13 mouse cellular contexts compared by ENCODE assay signal in genomic region chr2:180262441-180262840, GRCm38 (mm10). TPM values are rescaled to one million over a fixed set of nuclear protein-coding genes. Genes with fewer than 3 reads are reported as not detected.
A peak's percentile ranks its signal among the peaks of the same experiment; 100 is the strongest.
DNase-seq lines count a peak whose midpoint lies in the region; ATAC-seq and TF ChIP-seq lines count a peak whose summit lies in the region.
"Had no signal": no experiment of that assay in that cellular context is flagged by ENCODE, and none has a peak within 500 bp of the region (broad histone marks: within the 10 kb centered on the region; RNA-seq: fewer than 3 reads in every experiment).

No protein-coding gene starts in this region.

- H3K27ac ChIP-seq in heart, adult 2 months: peak overlapping the region; percentile 93
- no peak overlapping the region for H3K27ac ChIP-seq in heart, embryonic 11.5 days (ENCODE audit: low read depth, low read length)
- no peak overlapping the region; the same call in 1 of the 2 replicates for H3K27ac ChIP-seq in stomach, embryonic 16.5 days (ENCODE audit: low read length)
- no peak overlapping the region; the same call in 1 of the 2 replicates for H3K27ac ChIP-seq in stomach, postnatal 0 days (replicated peaks)
- H3K27ac ChIP-seq in kidney, embryonic 16.5 days (ENCODE audit: low read length): peak overlapping the region; percentile 22; the same call in 1 of the 2 replicates
- H3K27ac ChIP-seq: hindbrain, embryonic 12.5 days had no signal

- TF ChIP-seq POLR2A in heart, adult 2 months (IDR thresholded peaks at IDR 0.05; ENCODE audit: insufficient read depth, low read depth, low read length): peak; percentile 92

- DNase-seq in heart, adult 2 months: peak; percentile 52 to 67
- DNase-seq in stomach, postnatal 0 days (ENCODE audit: low spot score): no peak
- no peak for DNase-seq in frontal cortex, postnatal 14 days (ENCODE audit: low spot score in 2 of 2)
- no peak for DNase-seq in layer of hippocampus, postnatal 14 days (ENCODE audit: low spot score in 2 of 2)
- DNase-seq: cerebellum, adult 9-11 months; layer of hippocampus, adult 9-11 months; thymus, postnatal 25 days had no signal

- H3K9ac ChIP-seq in heart, adult 2 months (ENCODE audit: low read depth, low read length): peak overlapping the region; percentile 36
- no peak overlapping the region for H3K9ac ChIP-seq in heart, embryonic 11.5 days (ENCODE audit: low read depth, low read length)
- no peak overlapping the region for H3K9ac ChIP-seq in stomach, embryonic 16.5 days (ENCODE audit: low read length)
- no peak overlapping the region for H3K9ac ChIP-seq in stomach, postnatal 0 days (ENCODE audit: low read length)
- no peak overlapping the region for H3K9ac ChIP-seq in kidney, embryonic 16.5 days (replicated peaks; ENCODE audit: low read length)
- H3K9ac ChIP-seq: hindbrain, embryonic 12.5 days had no signal

- 31% methylated on average over 3 of the region's 3 CpGs for WGBS in heart, adult 2 months
- 62% methylated on average over 3 of the region's 3 CpGs for WGBS in heart, embryonic 11.5 days (ENCODE audit: insufficient replicate concordance)
- WGBS in stomach, embryonic 16.5 days: 73% methylated on average over 3 of the region's 3 CpGs
- 56% methylated on average over 3 of the region's 3 CpGs for WGBS in stomach, postnatal 0 days
- 74% methylated on average over 3 of the region's 3 CpGs for WGBS in kidney, embryonic 16.5 days

- H3K4me2 ChIP-seq in heart, embryonic 11.5 days: no peak overlapping the region
- no peak overlapping the region for H3K4me2 ChIP-seq in stomach, embryonic 16.5 days (ENCODE audit: low read depth, low read length)
- no peak overlapping the region for H3K4me2 ChIP-seq in stomach, postnatal 0 days (replicated peaks; ENCODE audit: low read depth)
- H3K4me2 ChIP-seq in kidney, embryonic 16.5 days (replicated peaks; ENCODE audit: low read depth, low read length): no peak overlapping the region
- H3K4me2 ChIP-seq: hindbrain, embryonic 12.5 days had no signal

- ATAC-seq in heart, embryonic 11.5 days (replicated peaks; ENCODE audit: insufficient number of reproducible peaks, low FRiP score, low TSS enrichment): no peak
- ATAC-seq in stomach, embryonic 16.5 days (ENCODE audit: insufficient read depth, low FRiP score): peak; percentile 25; the same call in 1 of the 2 replicates
- no peak for ATAC-seq in stomach, postnatal 0 days (ENCODE audit: low FRiP score, low TSS enrichment)
- ATAC-seq in kidney, embryonic 16.5 days (ENCODE audit: low FRiP score, low TSS enrichment): 0 out of 2 replicates have a peak, but pooled peaks have one; percentile 16

- no peak for TF ChIP-seq CTCF in heart, adult 2 months (IDR thresholded peaks at IDR 0.05)
- no peak for TF ChIP-seq CTCF in stomach, postnatal 0 days (IDR thresholded peaks at IDR 0.05; ENCODE audit: low read depth)

- peak overlapping the region; percentile 38 for H3K4me3 ChIP-seq in heart, adult 2 months
- H3K4me3 ChIP-seq in heart, embryonic 11.5 days (ENCODE audit: low read depth, low read length): no peak overlapping the region
- H3K4me3 ChIP-seq in stomach, embryonic 16.5 days (replicated peaks; ENCODE audit: low read length): no peak overlapping the region
- no peak overlapping the region for H3K4me3 ChIP-seq in stomach, postnatal 0 days (ENCODE audit: low read depth, low read length)
- H3K4me3 ChIP-seq in kidney, embryonic 16.5 days (ENCODE audit: low read length): no peak overlapping the region
- H3K4me3 ChIP-seq: hindbrain, embryonic 12.5 days; megakaryocyte, embryonic 14.5 days had no signal

- no peaks in the 10 kb centered on the region; the same call in 1 of the 2 replicates for H3K79me2 ChIP-seq in heart, adult 2 months (replicated peaks; ENCODE audit: control insufficient read depth, insufficient read depth, low read length)

- intact Hi-C loops in heart, adult 2 months (cut with DNase I): no loop called here

- H3K9me3 ChIP-seq in heart, embryonic 11.5 days (replicated peaks; ENCODE audit: control insufficient read depth, low read length): no peaks in the 10 kb centered on the region
- no peaks in the 10 kb centered on the region for H3K9me3 ChIP-seq in stomach, embryonic 16.5 days (replicated peaks; ENCODE audit: control insufficient read depth, low read length)
- no peaks in the 10 kb centered on the region for H3K9me3 ChIP-seq in stomach, postnatal 0 days (ENCODE audit: control insufficient read depth, low read length)
- no peaks in the 10 kb centered on the region for H3K9me3 ChIP-seq in kidney, embryonic 16.5 days (ENCODE audit: low read length)
- H3K9me3 ChIP-seq: hindbrain, embryonic 12.5 days; megakaryocyte, embryonic 14.5 days had no signal

- peak; percentile 94; the same call in 1 of the 2 replicates for TF ChIP-seq EP300 in heart, adult 2 months (IDR thresholded peaks at IDR 0.05; ENCODE audit: insufficient read depth, low read depth, low read length)
- TF ChIP-seq EP300 in stomach, postnatal 0 days (optimal IDR thresholded peaks at IDR 0.05): no peak

- peaks cover 2% of the 10 kb centered on the region; the same call in 1 of the 2 replicates for H3K36me3 ChIP-seq in heart, adult 2 months (ENCODE audit: control insufficient read depth, insufficient read depth, low read length)
- peaks cover 12% of the 10 kb centered on the region for H3K36me3 ChIP-seq in heart, embryonic 11.5 days (ENCODE audit: control insufficient read depth, insufficient read depth, low read length)
- peaks cover 10% of the 10 kb centered on the region; the same call in 1 of the 2 replicates for H3K36me3 ChIP-seq in stomach, embryonic 16.5 days (ENCODE audit: control insufficient read depth, insufficient read depth, low read length)
- H3K36me3 ChIP-seq in stomach, postnatal 0 days (ENCODE audit: control insufficient read depth, insufficient read depth, low read length): peaks cover 14% of the 10 kb centered on the region
- H3K36me3 ChIP-seq in kidney, embryonic 16.5 days (ENCODE audit: insufficient read depth, low read length): peaks cover 37% of the 10 kb centered on the region

- no peaks in the 10 kb centered on the region for H3K27me3 ChIP-seq in heart, adult 2 months (ENCODE audit: control insufficient read depth, insufficient read depth, low read length)
- H3K27me3 ChIP-seq in heart, embryonic 11.5 days (ENCODE audit: control insufficient read depth, insufficient read depth, low read length): no peaks in the 10 kb centered on the region
- no peaks in the 10 kb centered on the region for H3K27me3 ChIP-seq in stomach, embryonic 16.5 days (ENCODE audit: control insufficient read depth, insufficient read depth, low read length)
- H3K27me3 ChIP-seq in stomach, postnatal 0 days (ENCODE audit: control insufficient read depth, insufficient read depth, low read length): no peaks in the 10 kb centered on the region
- no peaks in the 10 kb centered on the region for H3K27me3 ChIP-seq in kidney, embryonic 16.5 days (ENCODE audit: insufficient read depth, low read length)
- H3K27me3 ChIP-seq: CH12.LX; hindbrain, embryonic 12.5 days; megakaryocyte, embryonic 14.5 days had no signal

- peaks cover 12% of the 10 kb centered on the region for H3K4me1 ChIP-seq in heart, adult 2 months (ENCODE audit: control insufficient read depth, insufficient read depth, low read length)
- H3K4me1 ChIP-seq in heart, embryonic 11.5 days (ENCODE audit: control insufficient read depth, insufficient read depth, low read length): peaks cover 7% of the 10 kb centered on the region
- H3K4me1 ChIP-seq in stomach, embryonic 16.5 days (ENCODE audit: control insufficient read depth, insufficient read depth, low read length): peaks cover 10% of the 10 kb centered on the region
- peaks cover 3% of the 10 kb centered on the region; the same call in 1 of the 2 replicates for H3K4me1 ChIP-seq in stomach, postnatal 0 days (replicated peaks; ENCODE audit: control insufficient read depth, insufficient read depth)
- H3K4me1 ChIP-seq in kidney, embryonic 16.5 days (ENCODE audit: insufficient read depth, low read length): peaks cover 8% of the 10 kb centered on the region

RNA-seq across cellular contexts. Expression of gene Rps21, which starts 5.3 kb away (rescaled TPM):
- total RNA-seq in heart, adult 2 months (2021): 100 to 1,000 TPM; 506 to 570 TPM
- 991 and 1,183 TPM in 2 replicates for polyA plus RNA-seq in heart, adult 2 months (2012; rRNA removed)
- polyA plus RNA-seq in heart, embryonic 11.5 days (2014; fragmentation: Nextera tagmentation; extraction: Ambion mirVana): 347 and 390 TPM in 2 replicates
- polyA plus RNA-seq in stomach, embryonic 16.5 days (2015; fragmentation: Nextera tagmentation; extraction: Ambion mirVana): 408 and 537 TPM in 2 replicates
- polyA plus RNA-seq in stomach, postnatal 0 days (2015; fragmentation: Nextera tagmentation; extraction: Ambion mirVana): 604 and 680 TPM in 2 replicates
- polyA plus RNA-seq in kidney, embryonic 16.5 days (2015; fragmentation: Nextera tagmentation; extraction: Ambion mirVana): 435 and 485 TPM in 2 replicates
- total RNA-seq in layer of hippocampus, postnatal 14 days (2021): 100 to 1,000 TPM; 571 to 582 TPM

RNA-seq across cellular contexts. Expression of gene Cables2, which starts 10.9 kb away (rescaled TPM):
- total RNA-seq in heart, adult 2 months (2021): 10 to 100 TPM; 11.2 to 14.3 TPM
- polyA plus RNA-seq in heart, adult 2 months (2012; rRNA removed): 17.6 and 26.7 TPM in 2 replicates
- 11.8 TPM in 2 replicates for polyA plus RNA-seq in heart, embryonic 11.5 days (2014; fragmentation: Nextera tagmentation; extraction: Ambion mirVana)
- polyA plus RNA-seq in stomach, embryonic 16.5 days (2015; fragmentation: Nextera tagmentation; extraction: Ambion mirVana): 4.3 and 4.6 TPM in 2 replicates
- polyA plus RNA-seq in stomach, postnatal 0 days (2015; fragmentation: Nextera tagmentation; extraction: Ambion mirVana): 7.5 and 8.5 TPM in 2 replicates
- 6.7 and 11.2 TPM in 2 replicates for polyA plus RNA-seq in kidney, embryonic 16.5 days (2015; fragmentation: Nextera tagmentation; extraction: Ambion mirVana)
- total RNA-seq in layer of hippocampus, postnatal 14 days (2021): 10 to 100 TPM; 40.2 to 43.6 TPM

RNA-seq across cellular contexts. Expression of gene Rbbp8nl, which starts 27.2 kb away (rescaled TPM):
- not detected for total RNA-seq in heart, adult 2 months (2021)
- not detected in 2 replicates for polyA plus RNA-seq in heart, adult 2 months (2012; rRNA removed)
- polyA plus RNA-seq in heart, embryonic 11.5 days (2014; fragmentation: Nextera tagmentation; extraction: Ambion mirVana): 0.10 TPM in 1 of 2 replicates, not detected in the other
- 3.7 and 5.9 TPM in 2 replicates for polyA plus RNA-seq in stomach, embryonic 16.5 days (2015; fragmentation: Nextera tagmentation; extraction: Ambion mirVana)
- 1.2 and 1.8 TPM in 2 replicates for polyA plus RNA-seq in stomach, postnatal 0 days (2015; fragmentation: Nextera tagmentation; extraction: Ambion mirVana)
- 1.5 and 1.6 TPM in 2 replicates for polyA plus RNA-seq in kidney, embryonic 16.5 days (2015; fragmentation: Nextera tagmentation; extraction: Ambion mirVana)
- not detected for total RNA-seq in layer of hippocampus, postnatal 14 days (2021)
- total RNA-seq: CH12.LX had no signal

RNA-seq across cellular contexts. Expression of gene Lama5, which starts 36.8 kb away (rescaled TPM):
- total RNA-seq in heart, adult 2 months (2021): 100 to 1,000 TPM in 1 of 2 experiments, 10 to 100 TPM in 1; 66.3 to 104 TPM
- polyA plus RNA-seq in heart, adult 2 months (2012; rRNA removed): 83.6 and 109 TPM in 2 replicates
- 24.0 and 27.5 TPM in 2 replicates for polyA plus RNA-seq in heart, embryonic 11.5 days (2014; fragmentation: Nextera tagmentation; extraction: Ambion mirVana)
- 61.3 and 64.6 TPM in 2 replicates for polyA plus RNA-seq in stomach, embryonic 16.5 days (2015; fragmentation: Nextera tagmentation; extraction: Ambion mirVana)
- 29.7 and 34.9 TPM in 2 replicates for polyA plus RNA-seq in stomach, postnatal 0 days (2015; fragmentation: Nextera tagmentation; extraction: Ambion mirVana)
- 53.1 and 57.4 TPM in 2 replicates for polyA plus RNA-seq in kidney, embryonic 16.5 days (2015; fragmentation: Nextera tagmentation; extraction: Ambion mirVana)
- 10 to 100 TPM in 1 of 2 experiments, 1 to 10 TPM in 1; 7.3 to 10.7 TPM for total RNA-seq in layer of hippocampus, postnatal 14 days (2021)

Comparison
In these comparisons a context has a peak if more than half of its experiments do, and no peak if none do; other contexts are left out.
1. H3K27ac ChIP-seq: peak in heart, adult 2 months (single experiment) and kidney, embryonic 16.5 days (single experiment); none in heart, embryonic 11.5 days (single experiment), stomach, embryonic 16.5 days (single experiment) and stomach, postnatal 0 days (single experiment).
2. ATAC-seq: peak in stomach, embryonic 16.5 days (single experiment) and kidney, embryonic 16.5 days (single experiment); none in heart, embryonic 11.5 days (single experiment) and stomach, postnatal 0 days (single experiment).
3. DNase-seq: peak in heart, adult 2 months (2 of 2); none in stomach, postnatal 0 days (single experiment), frontal cortex, postnatal 14 days (0 of 2) and layer of hippocampus, postnatal 14 days (0 of 2).